Mouse (Mus musculus): Measurements from ENCODE around the gene Gm20931. TPM values are rescaled to one million over a fixed set of nuclear protein-coding genes. Genes with fewer than 3 reads are reported as not detected.
"Not testable (repeated sequence)": the region's sequence is repeated elsewhere in the genome, so short reads cannot be mapped to it uniquely, and the experiment has no call there.

Gene Gm20931
- total RNA-seq (2017), result not detected in 2 replicates

- ATAC-seq (replicated peaks; ENCODE audit: low read depth, poor library complexity, severe bottlenecking), result not testable (repeated sequence)
These were observed at the start of gene Gm20931 for GRCm38 (mm10) chrY:55213420-55213819. Gm20931 (plus strand) TSS chrY:55213720.
